Mouse (Mus musculus) CH12.LX (cell line): ENCODE data around the gene Myt1l.

ENCODE experiments used
- CHD1 ChIP-seq: IDR thresholded peaks from 2 replicates; pipeline ENCODE4 v1.6.1; 2012; ENCODE audit warnings: low read depth, low read length, improper control_type of control experiment, inconsistent platforms
- POLR2A ChIP-seq: IDR thresholded peaks from 2 replicates; pipeline ENCODE4 v1.6.1; 2011; ENCODE audit warnings: low read depth, mild to moderate bottlenecking, improper control_type of control experiment, low read length

GRCm38 (mm10) chr12:29682946-29683345 is 154.8 kb downstream of the Myt1l start:
- TF ChIP-seq CHD1 (no peak), POLR2A (no peak)
